Mouse (Mus musculus): Measurements from ENCODE around the gene Gabbr1. TPM values are rescaled to one million over a fixed set of nuclear protein-coding genes. Genes with fewer than 3 reads are reported as not detected.

Gabbr1 gene
- polyA plus RNA-seq, 1 experiment from 2014 or later = 7.0 TPM

- no peak for TF ChIP-seq CTCF (IDR thresholded peaks at IDR 0.05; ENCODE audit: low read depth)
These were observed 30.0 kb downstream of the Gabbr1 start for GRCm38 (mm10) chr17:37075766-37076165.

GRCm38 (mm10) chr17:37078193-37078592 lies 32.4 kb downstream of the Gabbr1 start:
- 46% methylated on average over 1 of the region's 1 CpGs for WGBS
- Histone ChIP-seq H3K4me1 (ENCODE audit: insufficient read depth) (no peaks in the 10 kb centered on the region), H3K4me3 (ENCODE audit: low read depth, low read length) (no peak overlapping the region), H3K9ac (no peak overlapping the region), H3K4me2 (no peak overlapping the region), H3K9me3 (ENCODE audit: low read depth, low read length) (no peaks in the 10 kb centered on the region), H3K36me3 (ENCODE audit: insufficient read depth) (peaks cover 34% of the 10 kb centered on the region), H3K27me3 (ENCODE audit: insufficient read depth, low read length) (no peaks in the 10 kb centered on the region), H3K27ac (ENCODE audit: low read depth) (no peak overlapping the region)
- no peak for DNase-seq
- TF ChIP-seq CTCF (IDR thresholded peaks at IDR 0.05; ENCODE audit: low read depth) = no peak
- ATAC-seq (ENCODE audit: insufficient read depth) = no peak

More at GRCm38 (mm10) chr17:37075766-37076165, 30.0 kb downstream of the Gabbr1 start:
- Histone ChIP-seq H3K27me3 (ENCODE audit: insufficient read depth, low read length) (no peaks in the 10 kb centered on the region), H3K4me2 (no peak overlapping the region), H3K27ac (ENCODE audit: low read depth) (no peak overlapping the region), H3K4me1 (ENCODE audit: insufficient read depth) (no peaks in the 10 kb centered on the region), H3K36me3 (ENCODE audit: insufficient read depth) (peaks cover 50% of the 10 kb centered on the region), H3K9ac (no peak overlapping the region), H3K4me3 (ENCODE audit: low read depth, low read length) (no peak overlapping the region), H3K9me3 (ENCODE audit: low read depth, low read length) (no peaks in the 10 kb centered on the region)
- ATAC-seq (ENCODE audit: insufficient read depth) (no peak), DNase-seq (no peak)
- WGBS = 81% methylated on average over 2 of the region's 2 CpGs

GRCm38 (mm10) chr17:37078990-37079389 lies 33.2 kb downstream of the Gabbr1 start:
- Histone ChIP-seq H3K4me2 (no peak overlapping the region), H3K27ac (ENCODE audit: low read depth) (no peak overlapping the region), H3K4me3 (ENCODE audit: low read depth, low read length) (no peak overlapping the region), H3K4me1 (ENCODE audit: insufficient read depth) (no peaks in the 10 kb centered on the region), H3K36me3 (ENCODE audit: insufficient read depth) (peaks cover 28% of the 10 kb centered on the region), H3K27me3 (ENCODE audit: insufficient read depth, low read length) (no peaks in the 10 kb centered on the region), H3K9ac (no peak overlapping the region), H3K9me3 (ENCODE audit: low read depth, low read length) (no peaks in the 10 kb centered on the region)
- DNase-seq (no peak), ATAC-seq (ENCODE audit: insufficient read depth) (no peak)
- 43% methylated on average over 2 of the region's 2 CpGs for WGBS
- no peak for TF ChIP-seq CTCF (IDR thresholded peaks at IDR 0.05; ENCODE audit: low read depth)

GRCm38 (mm10) chr17:37080119-37080518 lies 34.4 kb downstream of the Gabbr1 start:
- DNase-seq (peak; percentile 8), ATAC-seq (ENCODE audit: insufficient read depth) (no peak)
- Histone ChIP-seq H3K9me3 (ENCODE audit: low read depth, low read length) (no peaks in the 10 kb centered on the region), H3K4me1 (ENCODE audit: insufficient read depth) (no peaks in the 10 kb centered on the region), H3K4me3 (ENCODE audit: low read depth, low read length) (no peak overlapping the region), H3K36me3 (ENCODE audit: insufficient read depth) (peaks cover 16% of the 10 kb centered on the region; the same call in 1 of the 2 replicates), H3K4me2 (no peak overlapping the region), H3K27ac (ENCODE audit: low read depth) (no peak overlapping the region), H3K9ac (no peak overlapping the region), H3K27me3 (ENCODE audit: insufficient read depth, low read length) (no peaks in the 10 kb centered on the region)
- 6% methylated on average over 5 of the region's 5 CpGs for WGBS
- no peak for TF ChIP-seq CTCF (IDR thresholded peaks at IDR 0.05; ENCODE audit: low read depth)

- ATAC-seq (ENCODE audit: insufficient read depth) (no peak), DNase-seq (no peak)
- Histone ChIP-seq H3K36me3 (ENCODE audit: insufficient read depth) (0 out of 2 replicates have a peak, but pooled peaks cover 4% of the 10 kb centered on the region), H3K9me3 (ENCODE audit: low read depth, low read length) (no peaks in the 10 kb centered on the region), H3K9ac (no peak overlapping the region), H3K4me3 (ENCODE audit: low read depth, low read length) (no peak overlapping the region), H3K27ac (ENCODE audit: low read depth) (no peak overlapping the region), H3K4me2 (no peak overlapping the region), H3K4me1 (ENCODE audit: insufficient read depth) (no peaks in the 10 kb centered on the region), H3K27me3 (ENCODE audit: insufficient read depth, low read length) (no peaks in the 10 kb centered on the region)
- WGBS = 78% methylated on average over 4 of the region's 4 CpGs
- TF ChIP-seq CTCF (IDR thresholded peaks at IDR 0.05; ENCODE audit: low read depth) = no peak
These were observed 35.9 kb downstream of the Gabbr1 start for GRCm38 (mm10) chr17:37081659-37082058.

GRCm38 (mm10) chr17:37083327-37083726 lies 37.6 kb downstream of the Gabbr1 start:
- Histone ChIP-seq H3K27me3 (ENCODE audit: insufficient read depth, low read length) (no peaks in the 10 kb centered on the region), H3K4me3 (ENCODE audit: low read depth, low read length) (no peak overlapping the region), H3K9me3 (ENCODE audit: low read depth, low read length) (no peaks in the 10 kb centered on the region), H3K36me3 (ENCODE audit: insufficient read depth) (no peaks in the 10 kb centered on the region), H3K27ac (ENCODE audit: low read depth) (no peak overlapping the region), H3K9ac (no peak overlapping the region), H3K4me2 (no peak overlapping the region), H3K4me1 (ENCODE audit: insufficient read depth) (no peaks in the 10 kb centered on the region)
- peak; percentile 80 for ATAC-seq (ENCODE audit: insufficient read depth)
- WGBS = 5% methylated on average over 8 of the region's 8 CpGs
- peak; percentile 90 for TF ChIP-seq CTCF (IDR thresholded peaks at IDR 0.05; ENCODE audit: low read depth)
- DNase-seq = peak; percentile 85

- no peak for ATAC-seq (ENCODE audit: insufficient read depth)
- 61% methylated on average over 5 of the region's 5 CpGs for WGBS
These were observed 38.9 kb downstream of the Gabbr1 start for GRCm38 (mm10) chr17:37084632-37085031.

GRCm38 (mm10) chr17:37085545-37085944 lies 39.8 kb downstream of the Gabbr1 start:
- Histone ChIP-seq H3K27ac (ENCODE audit: low read depth) (no peak overlapping the region), H3K9ac (no peak overlapping the region), H3K9me3 (ENCODE audit: low read depth, low read length) (no peaks in the 10 kb centered on the region), H3K4me3 (ENCODE audit: low read depth, low read length) (no peak overlapping the region), H3K4me2 (no peak overlapping the region), H3K4me1 (ENCODE audit: insufficient read depth) (no peaks in the 10 kb centered on the region), H3K27me3 (ENCODE audit: insufficient read depth, low read length) (no peaks in the 10 kb centered on the region), H3K36me3 (ENCODE audit: insufficient read depth) (no peaks in the 10 kb centered on the region)
- ATAC-seq (ENCODE audit: insufficient read depth) (no peak), DNase-seq (no peak)
- no peak for TF ChIP-seq CTCF (IDR thresholded peaks at IDR 0.05; ENCODE audit: low read depth)
- 61% methylated on average over 10 of the region's 10 CpGs for WGBS

More at GRCm38 (mm10) chr17:37084632-37085031, 38.9 kb downstream of the Gabbr1 start:
- H3K9ac ChIP-seq = no peak overlapping the region
- H3K4me1 ChIP-seq (ENCODE audit: insufficient read depth) = no peaks in the 10 kb centered on the region
- H3K36me3 ChIP-seq (ENCODE audit: insufficient read depth) = no peaks in the 10 kb centered on the region
- H3K4me3 ChIP-seq (ENCODE audit: low read depth, low read length) = no peak overlapping the region
- H3K9me3 ChIP-seq (ENCODE audit: low read depth, low read length) = no peaks in the 10 kb centered on the region
- no peak overlapping the region for H3K4me2 ChIP-seq
- peak; percentile 32 for DNase-seq
- TF ChIP-seq CTCF (IDR thresholded peaks at IDR 0.05; ENCODE audit: low read depth) = peak; percentile 41; the same call in 1 of the 2 replicates
- no peaks in the 10 kb centered on the region for H3K27me3 ChIP-seq (ENCODE audit: insufficient read depth, low read length)
- H3K27ac ChIP-seq (ENCODE audit: low read depth) = no peak overlapping the region

Measured in lung, embryonic 14.5 days (tissue).